Mouse (Mus musculus): Measurements from ENCODE around the gene Akr1c6. TPM values are rescaled to one million over a fixed set of nuclear protein-coding genes. Genes with fewer than 3 reads are reported as not detected.
"Not testable (repeated sequence)": the region's sequence is repeated elsewhere in the genome, so short reads cannot be mapped to it uniquely, and the experiment has no call there.

Gene Akr1c6
- not detected in 2 replicates for polyA plus RNA-seq (2016; fragmentation: Nextera tagmentation; extraction: Ambion mirVana)

GRCm38 (mm10) chr13:4434006-4434405 is at the start of gene Akr1c6:
Akr1c6 (plus strand) TSS chr13:4434306.
- Histone ChIP-seq H3K27ac (replicated peaks) (no peak within 1 kb of the TSS), H3K9me3 (no peaks in the 10 kb centered on the region), H3K27me3 (replicated peaks; ENCODE audit: low read depth, poor library complexity, severe bottlenecking) (no peaks in the 10 kb centered on the region), H3K4me3 (no peak within 1 kb of the TSS), H3K36me3 (replicated peaks) (no peaks in the 10 kb centered on the region), H3K4me1 (no peaks in the 10 kb centered on the region)
- DNase-seq (ENCODE audit: low spot score): no peak

GRCm38 (mm10) chr13:4384918-4385317 is 49.2 kb upstream of the Akr1c6 start:
- Histone ChIP-seq H3K9me3 (no peaks in the 10 kb centered on the region), H3K27ac (replicated peaks) (no peak overlapping the region), H3K4me1 (no peaks in the 10 kb centered on the region), H3K4me3 (no peak overlapping the region), H3K36me3 (replicated peaks) (no peaks in the 10 kb centered on the region), H3K27me3 (replicated peaks; ENCODE audit: low read depth, poor library complexity, severe bottlenecking) (no peaks in the 10 kb centered on the region)
- DNase-seq (ENCODE audit: low spot score): no peak
- WGBS: 87% methylated on average over 1 of the region's 1 CpGs

- Histone ChIP-seq H3K27ac (replicated peaks) (no peak overlapping the region), H3K4me3 (no peak overlapping the region), H3K36me3 (replicated peaks) (no peaks in the 10 kb centered on the region), H3K4me1 (no peaks in the 10 kb centered on the region), H3K9me3 (no peaks in the 10 kb centered on the region), H3K27me3 (replicated peaks; ENCODE audit: low read depth, poor library complexity, severe bottlenecking) (no peaks in the 10 kb centered on the region)
- no peak for DNase-seq (ENCODE audit: low spot score)
These were observed 48.6 kb upstream of the Akr1c6 start for GRCm38 (mm10) chr13:4385541-4385940.

DNA sequence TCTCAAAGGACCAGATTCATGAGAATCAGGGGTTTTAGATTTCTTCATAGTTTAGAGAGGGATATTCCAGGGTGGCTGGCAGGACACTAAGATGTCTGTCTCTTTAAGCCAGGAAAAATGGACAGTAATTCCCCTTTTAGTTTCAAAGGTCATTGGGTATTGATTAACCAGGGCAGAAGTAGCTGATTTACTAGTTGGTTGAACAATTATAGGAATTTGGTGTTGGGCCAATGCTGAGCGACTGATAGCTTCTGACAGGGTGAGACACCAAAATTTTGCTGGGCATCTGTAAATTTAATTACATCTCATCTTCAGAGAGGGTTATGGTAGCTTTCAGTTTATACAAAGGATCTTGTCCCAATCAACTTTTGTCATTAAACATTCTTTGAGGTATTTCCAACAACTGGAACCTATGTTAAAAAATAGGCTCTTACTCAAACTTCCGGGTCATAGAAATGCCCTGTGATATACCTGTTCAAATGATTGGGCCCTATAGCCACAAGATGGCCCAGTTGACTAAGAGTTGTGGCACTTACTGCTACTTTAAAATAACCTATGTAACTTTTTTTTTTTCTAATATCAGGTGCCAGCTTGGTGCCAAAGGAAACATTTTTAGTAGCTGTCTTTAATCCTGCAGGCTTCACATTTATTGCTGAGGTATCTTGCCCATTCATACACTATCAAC is 45.2 kb upstream of the Akr1c6 start:
- H3K4me1 ChIP-seq: no peaks in the 10 kb centered on the region
- no peaks in the 10 kb centered on the region for H3K9me3 ChIP-seq
- H3K27me3 ChIP-seq (replicated peaks; ENCODE audit: low read depth, poor library complexity, severe bottlenecking): no peaks in the 10 kb centered on the region
- H3K36me3 ChIP-seq (replicated peaks): no peaks in the 10 kb centered on the region
- 87% methylated on average over 2 of the region's 2 CpGs for WGBS
- H3K27ac ChIP-seq (replicated peaks): no peak overlapping the region
- no peak overlapping the region for H3K4me3 ChIP-seq
- DNase-seq (ENCODE audit: low spot score): no peak

DNA sequence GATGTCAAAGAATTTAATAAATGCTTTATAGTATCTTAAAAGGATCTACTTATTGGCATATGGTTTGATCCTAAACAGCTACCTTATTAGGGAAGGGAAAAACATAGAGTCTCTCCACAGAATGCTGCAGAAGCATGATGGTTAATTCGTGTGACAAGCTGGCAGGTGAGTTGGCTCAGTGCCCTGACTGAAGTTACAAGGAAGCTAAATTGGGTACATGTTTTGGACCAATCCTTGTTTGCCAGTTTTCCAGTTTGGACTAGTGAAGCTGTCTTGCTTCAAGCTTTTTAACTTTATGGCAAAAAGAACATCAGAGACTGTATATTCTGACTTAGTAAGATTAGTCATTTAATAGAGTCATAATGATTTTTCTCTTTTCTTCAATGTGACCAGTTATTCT is 33.7 kb upstream of the Akr1c6 start:
- not testable (repeated sequence) for H3K27me3 ChIP-seq (replicated peaks; ENCODE audit: low read depth, poor library complexity, severe bottlenecking); H3K36me3 ChIP-seq (replicated peaks); H3K27ac ChIP-seq (replicated peaks); H3K4me1 ChIP-seq; H3K9me3 ChIP-seq; H3K4me3 ChIP-seq; DNase-seq (ENCODE audit: low spot score)
- 74% methylated on average over 1 of the region's 1 CpGs for whole genome bisulfite sequencing

DNA sequence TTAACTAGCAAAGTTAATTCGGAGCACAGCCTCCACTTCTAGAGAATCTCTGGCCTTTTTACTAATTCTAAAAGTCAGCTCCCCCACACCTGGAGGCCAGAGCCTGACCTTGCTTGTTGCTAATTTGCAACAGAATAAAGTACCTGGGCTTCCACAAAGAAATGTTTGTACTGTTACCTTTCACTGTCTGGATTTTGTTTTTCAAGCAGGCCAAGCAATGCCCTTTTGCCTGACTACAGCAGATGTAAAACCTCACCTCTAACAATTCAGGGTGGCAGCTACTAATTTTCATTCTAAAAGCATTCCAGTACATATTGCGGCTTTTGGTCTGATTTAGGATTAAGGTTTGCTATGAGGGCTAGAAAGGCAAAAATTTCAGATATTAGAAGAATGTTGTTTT is 33.3 kb upstream of the Akr1c6 start:
- 89% methylated on average over 2 of the region's 2 CpGs for WGBS
- H3K9me3 ChIP-seq: 0 out of 2 replicates have a peak, but pooled peaks cover 5% of the 10 kb centered on the region
- H3K27ac ChIP-seq (replicated peaks): no peak overlapping the region
- H3K4me3 ChIP-seq: no peak overlapping the region
- H3K4me1 ChIP-seq: no peaks in the 10 kb centered on the region
- no peak for DNase-seq (ENCODE audit: low spot score)
- H3K27me3 ChIP-seq (replicated peaks; ENCODE audit: low read depth, poor library complexity, severe bottlenecking): no peaks in the 10 kb centered on the region
- no peaks in the 10 kb centered on the region for H3K36me3 ChIP-seq (replicated peaks)

DNA sequence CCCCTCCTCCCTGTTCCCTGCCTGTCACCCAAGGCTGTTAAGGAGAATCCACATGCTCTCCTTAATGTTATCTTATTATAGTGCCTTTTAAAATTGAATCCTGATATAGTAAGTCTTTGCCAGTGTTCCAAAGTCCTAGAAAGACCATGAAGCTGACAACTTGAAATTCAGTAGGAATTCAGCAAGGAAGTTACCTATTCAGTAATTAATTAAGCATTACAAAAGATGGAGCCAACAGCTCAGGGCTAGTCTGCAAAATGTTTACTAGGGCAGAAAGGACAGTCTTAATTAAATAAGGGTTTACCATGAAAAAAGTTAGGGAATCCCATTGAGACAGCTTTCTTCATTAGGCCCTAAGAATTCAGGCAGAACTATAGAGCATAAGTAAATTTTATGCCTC is 31.9 kb upstream of the Akr1c6 start:
- no peaks in the 10 kb centered on the region for H3K27me3 ChIP-seq (replicated peaks; ENCODE audit: low read depth, poor library complexity, severe bottlenecking)
- H3K27ac ChIP-seq (replicated peaks): no peak overlapping the region
- H3K4me1 ChIP-seq: no peaks in the 10 kb centered on the region
- H3K9me3 ChIP-seq: 0 out of 2 replicates have a peak, but pooled peaks cover 5% of the 10 kb centered on the region
- no peak overlapping the region for H3K4me3 ChIP-seq
- DNase-seq (ENCODE audit: low spot score): no peak
- H3K36me3 ChIP-seq (replicated peaks): no peaks in the 10 kb centered on the region

GRCm38 (mm10) chr13:4404726-4405125 is 29.4 kb upstream of the Akr1c6 start:
- H3K9me3 ChIP-seq: 0 out of 2 replicates have a peak, but pooled peaks cover 5% of the 10 kb centered on the region
- H3K27ac ChIP-seq (replicated peaks): no peak overlapping the region
- H3K4me3 ChIP-seq: no peak overlapping the region
- no peak for DNase-seq (ENCODE audit: low spot score)
- no peaks in the 10 kb centered on the region for H3K36me3 ChIP-seq (replicated peaks)
- H3K4me1 ChIP-seq: no peaks in the 10 kb centered on the region
- H3K27me3 ChIP-seq (replicated peaks; ENCODE audit: low read depth, poor library complexity, severe bottlenecking): no peaks in the 10 kb centered on the region

DNA sequence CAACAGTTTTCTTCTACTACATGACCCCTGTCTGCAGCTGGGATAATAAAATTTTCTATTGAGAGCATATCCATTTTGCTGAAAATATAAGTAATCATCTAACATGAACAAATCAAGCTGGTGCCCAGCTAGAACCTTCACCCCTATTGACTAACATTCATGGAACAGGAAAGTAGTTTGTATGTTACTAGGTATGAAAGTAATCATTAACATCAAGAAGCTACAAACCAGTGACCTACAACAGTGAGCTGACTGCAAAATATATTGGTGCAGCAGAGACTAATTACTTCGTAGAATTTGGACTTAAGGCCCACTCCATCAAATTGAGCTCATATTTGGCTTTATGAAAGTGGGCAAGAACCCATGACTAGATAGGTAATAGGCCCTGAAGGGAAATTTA is 27.3 kb upstream of the Akr1c6 start:
- H3K27me3 ChIP-seq (replicated peaks; ENCODE audit: low read depth, poor library complexity, severe bottlenecking): no peaks in the 10 kb centered on the region
- WGBS: 91% methylated on average over 1 of the region's 1 CpGs
- no peak overlapping the region for H3K4me3 ChIP-seq
- DNase-seq (ENCODE audit: low spot score): no peak
- no peak overlapping the region for H3K27ac ChIP-seq (replicated peaks)
- no peaks in the 10 kb centered on the region for H3K36me3 ChIP-seq (replicated peaks)
- no peaks in the 10 kb centered on the region for H3K9me3 ChIP-seq
- H3K4me1 ChIP-seq: no peaks in the 10 kb centered on the region

DNA sequence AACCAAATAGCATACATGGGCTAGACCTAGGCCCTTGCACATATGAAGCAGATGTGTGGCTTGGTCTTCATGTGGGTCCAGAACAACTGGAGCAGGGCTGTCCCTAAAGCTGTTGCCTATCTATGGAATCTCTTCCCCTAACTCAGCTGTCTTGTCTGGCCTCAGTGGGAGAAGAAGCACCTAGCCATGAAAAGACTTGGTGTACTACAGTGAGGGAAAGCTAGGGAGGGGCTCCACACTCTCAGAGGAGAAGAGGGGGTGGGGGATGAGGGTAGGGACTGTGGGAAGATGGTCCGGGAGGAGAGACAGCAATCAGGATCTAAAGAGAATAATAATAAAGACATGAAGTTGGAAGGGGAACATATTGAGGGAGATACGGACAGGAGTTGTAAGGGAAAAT is 5.5 kb upstream of the Akr1c6 start:
- no peak overlapping the region for H3K4me3 ChIP-seq
- 89% methylated on average over 2 of the region's 2 CpGs for WGBS
- no peaks in the 10 kb centered on the region for H3K27me3 ChIP-seq (replicated peaks; ENCODE audit: low read depth, poor library complexity, severe bottlenecking)
- H3K4me1 ChIP-seq: no peaks in the 10 kb centered on the region
- no peaks in the 10 kb centered on the region for H3K36me3 ChIP-seq (replicated peaks)
- H3K27ac ChIP-seq (replicated peaks): no peak overlapping the region
- H3K9me3 ChIP-seq: no peaks in the 10 kb centered on the region
- DNase-seq (ENCODE audit: low spot score): no peak

- H3K36me3 ChIP-seq (replicated peaks): no peaks in the 10 kb centered on the region
- no peaks in the 10 kb centered on the region for H3K27me3 ChIP-seq (replicated peaks; ENCODE audit: low read depth, poor library complexity, severe bottlenecking)
- H3K9me3 ChIP-seq: no peaks in the 10 kb centered on the region
- H3K27ac ChIP-seq (replicated peaks): no peak overlapping the region
- no peak for DNase-seq (ENCODE audit: low spot score)
- no peak overlapping the region for H3K4me3 ChIP-seq
- no peaks in the 10 kb centered on the region for H3K4me1 ChIP-seq
- WGBS: 82% methylated on average over 2 of the region's 2 CpGs
These were observed 5.1 kb upstream of the Akr1c6 start for GRCm38 (mm10) chr13:4429034-4429433.

- no peak for DNase-seq (ENCODE audit: low spot score)
- Histone ChIP-seq H3K4me3 (no peak overlapping the region), H3K36me3 (replicated peaks) (no peaks in the 10 kb centered on the region), H3K27ac (replicated peaks) (no peak overlapping the region), H3K4me1 (no peaks in the 10 kb centered on the region), H3K9me3 (no peaks in the 10 kb centered on the region), H3K27me3 (replicated peaks; ENCODE audit: low read depth, poor library complexity, severe bottlenecking) (no peaks in the 10 kb centered on the region)
- 83% methylated on average over 1 of the region's 1 CpGs for WGBS
These were observed 3.0 kb upstream of the Akr1c6 start for GRCm38 (mm10) chr13:4431129-4431528.

GRCm38 (mm10) chr13:4465641-4466040 is 31.5 kb downstream of the Akr1c6 start:
- no peaks in the 10 kb centered on the region for H3K4me1 ChIP-seq
- no peak for DNase-seq (ENCODE audit: low spot score)

GRCm38 (mm10) chr13:4467896-4468295 is 33.8 kb downstream of the Akr1c6 start:
- H3K27me3 ChIP-seq (replicated peaks; ENCODE audit: low read depth, poor library complexity, severe bottlenecking): no peaks in the 10 kb centered on the region
- no peak for DNase-seq (ENCODE audit: low spot score)

More at GRCm38 (mm10) chr13:4465641-4466040, 31.5 kb downstream of the Akr1c6 start:
- 88% methylated on average over 2 of the region's 2 CpGs for WGBS
- Histone ChIP-seq H3K27ac (replicated peaks) (no peak overlapping the region), H3K27me3 (replicated peaks; ENCODE audit: low read depth, poor library complexity, severe bottlenecking) (no peaks in the 10 kb centered on the region), H3K9me3 (no peaks in the 10 kb centered on the region), H3K36me3 (replicated peaks) (no peaks in the 10 kb centered on the region), H3K4me3 (no peak overlapping the region)

More at GRCm38 (mm10) chr13:4467896-4468295, 33.8 kb downstream of the Akr1c6 start:
- Histone ChIP-seq H3K4me3 (no peak overlapping the region), H3K27ac (replicated peaks) (no peak overlapping the region), H3K36me3 (replicated peaks) (no peaks in the 10 kb centered on the region), H3K4me1 (no peaks in the 10 kb centered on the region), H3K9me3 (no peaks in the 10 kb centered on the region)
- 81% methylated on average over 1 of the region's 1 CpGs for WGBS

Data from embryonic facial prominence, embryonic 10.5 days (tissue).